Mouse (Mus musculus) midbrain, embryonic 14.5 days (tissue): ENCODE results near the gene Ubash3b. TPM values are rescaled to one million over a fixed set of nuclear protein-coding genes. Genes with fewer than 3 reads are reported as not detected.

Experiments
- ATAC-seq: fragments of 200-750 bp; cut with Nextera tagmentation; 2 replicates; pipeline ENCODE4 v1.8.0; 2017; ENCODE audit warnings: moderate number of reproducible peaks, moderate library complexity; ENCODE audit not compliant: low FRiP score, low TSS enrichment
- DNase-seq: peaks from one replicate; pipeline ENCODE4 v3.0.0-alpha.2; 2015
- H3K27ac ChIP-seq: fragments of 300-500 bp; sonication (generic); replicated peaks from 2 replicates; pipeline ENCODE4 v1.5.1; 2014; ENCODE audit warnings: mild to moderate bottlenecking, low read depth, low read length, moderate library complexity
- H3K27me3 ChIP-seq: fragments of 300-500 bp; sonication (generic); 2 replicates; pipeline ENCODE4 v1.6.1; 2014; ENCODE audit warnings: low read length, control low read depth, mixed read lengths; ENCODE audit not compliant: control insufficient read depth, insufficient read depth
- H3K36me3 ChIP-seq: fragments of 300-500 bp; sonication (generic); 2 replicates; pipeline ENCODE4 v1.6.1; 2014; ENCODE audit warnings: low read length, control low read depth; ENCODE audit not compliant: control insufficient read depth, insufficient read depth
- H3K4me1 ChIP-seq: fragments of 300-500 bp; sonication (generic); 2 replicates; pipeline ENCODE4 v1.6.1; 2014; ENCODE audit warnings: mild to moderate bottlenecking, antibody characterized with exemption, low read length, control low read depth; ENCODE audit not compliant: control insufficient read depth, insufficient read depth
- H3K4me2 ChIP-seq: fragments of 300-500 bp; sonication (generic); 2 replicates; pipeline ENCODE4 v1.6.1; 2014; ENCODE audit warnings: mild to moderate bottlenecking, low read length, moderate library complexity
- H3K4me3 ChIP-seq: fragments of 300-500 bp; sonication (generic); replicated peaks from 2 replicates; pipeline ENCODE4 v1.5.1; 2014; ENCODE audit warnings: low read depth, low read length
- H3K9ac ChIP-seq: fragments of 300-500 bp; sonication (generic); replicated peaks from 2 replicates; pipeline ENCODE4 v1.6.1; 2014; ENCODE audit warnings: mild to moderate bottlenecking, low read length, moderate library complexity
- H3K9me3 ChIP-seq: fragments of 300-500 bp; sonication (generic); 2 replicates; pipeline ENCODE4 v1.6.1; 2016; ENCODE audit warnings: low read length, control low read depth, mixed read lengths; ENCODE audit not compliant: control insufficient read depth
- WGBS: fragments of 180-500 bp; shearing (Covaris S2); extraction: QIAGEN DNeasy Blood & Tissue Kit; methylation state at CpG from one replicate; pipeline ENCODE4 v1.1.7; 2014; 5-methylcytosine and 5-hydroxymethylcytosine counted together
- polyA plus RNA-seq: library from polyadenylated mRNA; unstranded; fragments of >200 nt; fragmentation: Nextera tagmentation; extraction: Ambion mirVana; gene quantifications from 2 replicates; pipeline ENCODE4 v1.2.1, GENCODE M21; 2014

Ubash3b gene
- polyA plus RNA-seq, 1 experiment from 2014 or later, result 18.9 TPM

- 0 out of 2 replicates have a peak, but pooled peaks cover 3% of the 10 kb centered on the region for H3K36me3 ChIP-seq
- ATAC-seq (no peak), DNase-seq (peak; percentile 32)
- H3K4me3 ChIP-seq, result no peak overlapping the region
- H3K9ac ChIP-seq, result no peak overlapping the region
- peak overlapping the region; percentile 36 for H3K4me2 ChIP-seq
- peak overlapping the region; percentile 86 for H3K27ac ChIP-seq
- peaks cover 29% of the 10 kb centered on the region for H3K4me1 ChIP-seq
- H3K9me3 ChIP-seq, result no peaks in the 10 kb centered on the region
- no peaks in the 10 kb centered on the region for H3K27me3 ChIP-seq
- WGBS, result 28% methylated on average over 5 of the region's 5 CpGs
Measured at GRCm38 (mm10) chr9:41012456-41012855, 149.0 kb downstream of the Ubash3b start.

DNA sequence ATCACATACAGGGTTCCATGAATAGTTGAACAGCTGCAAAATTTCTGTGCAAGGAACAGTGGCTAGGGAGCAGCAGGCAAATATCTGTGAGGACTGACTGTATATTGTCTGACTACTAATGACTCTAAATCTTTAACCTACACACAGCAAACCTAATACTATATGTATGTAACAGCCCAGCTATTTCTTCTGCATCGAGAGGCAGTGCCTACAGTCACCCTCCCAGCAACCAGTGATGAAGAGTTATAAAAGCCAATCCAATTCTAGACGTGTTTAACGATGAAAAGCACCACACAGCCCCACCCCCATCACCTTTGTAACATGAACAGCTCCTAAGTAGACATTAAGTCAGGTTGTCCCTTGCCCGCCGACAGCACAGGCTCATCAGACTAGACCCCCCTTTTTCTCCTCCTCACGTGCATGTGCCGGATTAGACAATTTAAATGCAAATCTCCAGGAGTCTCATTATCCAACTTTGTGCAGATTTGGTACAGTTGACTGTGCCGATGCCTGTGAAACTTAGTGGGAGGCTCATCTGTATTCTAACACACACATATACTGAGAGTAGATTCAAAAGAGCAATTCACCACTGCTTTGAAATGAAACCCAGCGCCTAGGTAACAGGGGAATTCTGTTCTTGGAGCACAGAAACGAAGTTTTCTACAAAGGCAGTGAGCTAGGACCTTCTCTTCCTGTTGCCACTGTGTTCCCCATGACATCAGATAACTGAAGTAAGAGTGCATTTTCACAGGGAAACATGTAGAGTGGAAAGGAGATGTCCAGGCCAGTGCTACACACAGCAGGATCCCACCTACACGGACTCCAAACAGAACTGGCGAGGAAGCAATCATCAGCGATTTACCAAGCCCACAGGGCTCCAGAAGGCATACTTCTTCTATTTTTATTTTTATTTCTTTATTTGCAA is 149.7 kb downstream of the Ubash3b start:
- Histone ChIP-seq H3K4me1 (peaks cover 29% of the 10 kb centered on the region), H3K4me3 (no peak overlapping the region), H3K36me3 (0 out of 2 replicates have a peak, but pooled peaks cover 3% of the 10 kb centered on the region), H3K27me3 (no peaks in the 10 kb centered on the region), H3K9ac (no peak overlapping the region), H3K4me2 (peak overlapping the region; percentile 36), H3K9me3 (no peaks in the 10 kb centered on the region), H3K27ac (peak overlapping the region; percentile 86)
- DNase-seq, result peak; percentile 85
- WGBS, result 10% methylated on average over 13 of the region's 13 CpGs
- ATAC-seq, result peak; percentile 84

- Histone ChIP-seq H3K9me3 (no peaks in the 10 kb centered on the region), H3K4me2 (no peak overlapping the region), H3K27ac (no peak overlapping the region), H3K4me3 (no peak overlapping the region), H3K4me1 (peaks cover 23% of the 10 kb centered on the region), H3K9ac (no peak overlapping the region), H3K36me3 (no peaks in the 10 kb centered on the region), H3K27me3 (no peaks in the 10 kb centered on the region)
- DNase-seq (no peak), ATAC-seq (no peak)
- 12% methylated on average over 1 of the region's 1 CpGs for WGBS
Measured at GRCm38 (mm10) chr9:41007785-41008184, 153.7 kb downstream of the Ubash3b start.

DNA sequence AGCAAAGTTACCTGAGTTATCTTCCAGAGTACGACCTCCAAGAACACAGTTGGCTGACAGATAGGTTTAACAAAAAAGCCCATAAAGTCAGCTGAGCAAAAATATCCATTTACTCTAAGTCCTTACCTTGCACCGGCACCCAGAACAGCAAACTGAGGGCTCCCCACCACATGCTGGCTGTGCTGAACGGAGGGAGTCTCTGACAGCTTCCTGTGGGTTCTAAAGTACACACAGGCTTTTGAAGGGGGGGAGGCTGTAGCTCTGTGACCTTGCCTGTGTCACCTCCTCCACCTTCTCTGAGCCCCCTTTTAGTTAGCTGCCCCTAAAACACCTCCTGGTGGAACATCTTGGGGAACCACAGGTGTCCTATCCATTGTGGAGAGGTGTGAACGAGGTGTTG is 157.1 kb downstream of the Ubash3b start, which contains the start of gene Crtam:
Gene Crtam (minus strand): TSS at position 214 of the 400 bp plus-strand sequence.
- WGBS, result 78% methylated on average over 4 of the region's 4 CpGs
- Histone ChIP-seq H3K4me3 (no peak within 1 kb of the TSS), H3K36me3 (no peaks in the 10 kb centered on the region), H3K27me3 (no peaks in the 10 kb centered on the region), H3K9me3 (no peaks in the 10 kb centered on the region), H3K4me1 (no peaks in the 10 kb centered on the region; the same call in 1 of the 2 replicates), H3K27ac (no peak within 1 kb of the TSS), H3K4me2 (no peak within 1 kb of the TSS), H3K9ac (no peak within 1 kb of the TSS)
- DNase-seq (no peak), ATAC-seq (no peak)

GRCm38 (mm10) chr9:40997116-40997779 is 164.2 kb downstream of the Ubash3b start:
- Histone ChIP-seq H3K9me3 (no peaks in the 10 kb centered on the region), H3K4me3 (no peak overlapping the region), H3K36me3 (no peaks in the 10 kb centered on the region), H3K4me1 (no peaks in the 10 kb centered on the region), H3K4me2 (no peak overlapping the region), H3K27ac (no peak overlapping the region), H3K27me3 (no peaks in the 10 kb centered on the region), H3K9ac (no peak overlapping the region)
- DNase-seq, result no peak
- ATAC-seq, result no peak
- WGBS, result 91% methylated on average over 7 of the region's 7 CpGs

DNA sequence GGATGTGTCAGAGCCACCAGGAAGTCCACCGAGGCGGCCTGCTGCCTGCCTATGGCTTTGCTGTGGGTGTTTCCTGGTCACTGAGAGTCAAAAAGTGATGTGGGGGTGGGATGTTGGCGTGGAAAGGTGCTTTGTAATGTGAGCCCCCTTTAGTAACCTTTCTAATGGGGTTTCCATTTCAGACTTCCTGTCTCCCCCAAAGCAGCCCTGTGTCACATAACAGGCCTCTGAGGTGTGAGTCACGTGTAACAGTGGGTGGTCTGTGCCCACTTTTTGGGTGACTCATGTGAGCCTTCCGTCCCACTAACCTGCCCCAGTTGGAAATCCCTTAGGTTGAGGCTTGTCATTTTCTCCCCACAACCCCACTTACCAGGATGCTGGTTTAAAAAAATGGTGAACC is 167.4 kb downstream of the Ubash3b start:
- Histone ChIP-seq H3K4me3 (no peak overlapping the region), H3K36me3 (no peaks in the 10 kb centered on the region), H3K9me3 (no peaks in the 10 kb centered on the region), H3K4me1 (0 out of 2 replicates have a peak, but pooled peaks cover 4% of the 10 kb centered on the region), H3K4me2 (no peak overlapping the region), H3K9ac (no peak overlapping the region), H3K27me3 (no peaks in the 10 kb centered on the region), H3K27ac (no peak overlapping the region)
- DNase-seq, result no peak
- no peak for ATAC-seq
- WGBS, result 90% methylated on average over 5 of the region's 5 CpGs

- no peak for DNase-seq
- WGBS, result 90% methylated on average over 6 of the region's 6 CpGs
- Histone ChIP-seq H3K9ac (no peak overlapping the region), H3K36me3 (no peaks in the 10 kb centered on the region), H3K4me2 (no peak overlapping the region), H3K27me3 (no peaks in the 10 kb centered on the region), H3K4me3 (no peak overlapping the region), H3K27ac (no peak overlapping the region), H3K4me1 (0 out of 2 replicates have a peak, but pooled peaks cover 4% of the 10 kb centered on the region), H3K9me3 (no peaks in the 10 kb centered on the region)
- no peak for ATAC-seq
Measured at GRCm38 (mm10) chr9:40991511-40991910, 170.0 kb downstream of the Ubash3b start.

DNA sequence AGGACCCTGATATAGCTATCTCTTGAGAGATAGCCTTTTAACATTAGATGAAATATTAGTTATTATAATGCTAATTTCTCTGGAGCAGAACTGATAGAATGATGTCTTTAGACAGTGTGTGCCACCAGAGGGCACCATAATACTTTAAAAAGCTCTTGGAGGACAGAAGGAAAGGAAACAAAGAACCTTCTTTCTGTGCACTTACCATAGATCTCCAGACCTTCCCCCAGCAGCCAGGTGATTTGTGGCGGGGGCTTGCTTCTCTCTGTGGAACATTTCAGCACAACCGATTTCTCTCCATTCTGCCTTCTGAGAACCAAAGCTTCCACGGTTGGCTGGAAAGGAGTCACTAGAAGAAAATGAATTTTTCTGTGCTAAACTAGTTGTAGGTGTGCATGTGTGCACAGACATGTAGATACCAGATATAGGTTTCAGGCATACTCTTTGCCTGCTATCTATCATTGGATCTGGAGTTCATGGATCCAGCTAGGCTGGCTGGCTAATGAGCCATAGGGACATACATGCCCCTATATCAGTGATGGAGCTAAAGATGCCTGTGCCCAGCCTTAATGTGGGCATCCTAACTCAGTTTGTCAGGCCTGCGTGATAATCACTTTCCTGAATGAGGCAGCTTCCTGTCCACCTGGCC is 171.4 kb downstream of the Ubash3b start:
- Histone ChIP-seq H3K4me3 (no peak overlapping the region), H3K27me3 (no peaks in the 10 kb centered on the region), H3K36me3 (no peaks in the 10 kb centered on the region), H3K9ac (no peak overlapping the region), H3K27ac (peak overlapping the region; percentile 56), H3K4me2 (no peak overlapping the region), H3K4me1 (0 out of 2 replicates have a peak, but pooled peaks cover 4% of the 10 kb centered on the region), H3K9me3 (no peaks in the 10 kb centered on the region)
- WGBS, result 40% methylated on average over 4 of the region's 4 CpGs
- ATAC-seq, result peak; percentile 63; the same call in 1 of the 2 replicates
- DNase-seq, result peak; percentile 92
